In genomic region chr7:132581441-132581840, GRCm38 (mm10) we compare ENCODE assay signal across 29 mouse cellular contexts. TPM values are rescaled to one million over a fixed set of nuclear protein-coding genes. Genes with fewer than 3 reads are reported as not detected.
A peak's percentile ranks its signal among the peaks of the same experiment; 100 is the strongest.
DNase-seq lines count a peak whose midpoint lies in the region; ATAC-seq and TF ChIP-seq lines count a peak whose summit lies in the region.
"Had no signal": no experiment of that assay in that cellular context is flagged by ENCODE, and none has a peak within 500 bp of the region (broad histone marks: within the 10 kb centered on the region; RNA-seq: fewer than 3 reads in every experiment).

No protein-coding gene starts in this region.

- peaks cover 13% of the 10 kb centered on the region for H3K4me1 ChIP-seq in intestine, embryonic 15.5 days (replicated peaks)
- H3K4me1 ChIP-seq in intestine, postnatal 0 days (replicated peaks; ENCODE audit: control insufficient read depth, insufficient read depth, low read length): 0 out of 2 replicates have a peak, but pooled peaks cover 12% of the 10 kb centered on the region
- H3K4me1 ChIP-seq: embryonic facial prominence, embryonic 15.5 days had no signal

- no peaks in the 10 kb centered on the region for H3K27me3 ChIP-seq in intestine, embryonic 15.5 days (replicated peaks)
- no peaks in the 10 kb centered on the region for H3K27me3 ChIP-seq in intestine, postnatal 0 days (replicated peaks; ENCODE audit: control insufficient read depth, insufficient read depth, low read length)
- H3K27me3 ChIP-seq: embryonic facial prominence, embryonic 12.5 days; hindbrain, embryonic 15.5 days had no signal

- H3K27ac ChIP-seq in intestine, embryonic 15.5 days: peak overlapping the region; percentile 84
- H3K27ac ChIP-seq in intestine, postnatal 0 days (ENCODE audit: low read depth, low read length): peak overlapping the region; percentile 62
- H3K27ac ChIP-seq: embryonic facial prominence, embryonic 12.5 days; embryonic facial prominence, embryonic 15.5 days; gastrocnemius, adult 2 months; hindbrain, embryonic 12.5 days; hindbrain, embryonic 15.5 days had no signal

- WGBS in intestine, embryonic 15.5 days: 80% methylated on average over 2 of the region's 2 CpGs
- 63% methylated on average over 2 of the region's 2 CpGs for WGBS in intestine, postnatal 0 days

- no peak for ATAC-seq in intestine, embryonic 15.5 days
- no peak for ATAC-seq in intestine, postnatal 0 days
- ATAC-seq: CD4-positive, CD25-positive, alpha-beta regulatory T cell, adult 4 months; forebrain, embryonic 14.5 days; forebrain, postnatal 0 days had no signal

- no peaks in the 10 kb centered on the region for H3K9me3 ChIP-seq in intestine, embryonic 15.5 days
- no peaks in the 10 kb centered on the region for H3K9me3 ChIP-seq in intestine, postnatal 0 days (ENCODE audit: control insufficient read depth)
- H3K9me3 ChIP-seq: embryonic facial prominence, embryonic 12.5 days; embryonic facial prominence, embryonic 15.5 days; hindbrain, embryonic 12.5 days; hindbrain, embryonic 15.5 days had no signal

- no peak overlapping the region for H3K4me3 ChIP-seq in intestine, embryonic 15.5 days (replicated peaks)
- H3K4me3 ChIP-seq in intestine, postnatal 0 days (ENCODE audit: low read depth, low read length): no peak overlapping the region
- H3K4me3 ChIP-seq: embryonic facial prominence, embryonic 12.5 days; embryonic facial prominence, embryonic 15.5 days; gastrocnemius, adult 2 months; hindbrain, embryonic 12.5 days; hindbrain, embryonic 15.5 days had no signal

- H3K9ac ChIP-seq in intestine, embryonic 15.5 days: no peak overlapping the region
- H3K9ac ChIP-seq in intestine, postnatal 0 days (ENCODE audit: low read depth, low read length): no peak overlapping the region
- H3K9ac ChIP-seq: embryonic facial prominence, embryonic 12.5 days; embryonic facial prominence, embryonic 15.5 days; forebrain, postnatal 0 days; hindbrain, embryonic 12.5 days; hindbrain, embryonic 15.5 days had no signal

- H3K4me2 ChIP-seq in intestine, embryonic 15.5 days (replicated peaks): no peak overlapping the region
- no peak overlapping the region for H3K4me2 ChIP-seq in intestine, postnatal 0 days (replicated peaks; ENCODE audit: low read depth)
- H3K4me2 ChIP-seq: embryonic facial prominence, embryonic 12.5 days; embryonic facial prominence, embryonic 15.5 days; heart, embryonic 11.5 days; hindbrain, embryonic 12.5 days; hindbrain, embryonic 15.5 days had no signal

- TF ChIP-seq CTCF in intestine, postnatal 0 days (IDR thresholded peaks at IDR 0.05; ENCODE audit: low read depth): no peak

- no peaks in the 10 kb centered on the region for H3K36me3 ChIP-seq in intestine, embryonic 15.5 days
- no peaks in the 10 kb centered on the region for H3K36me3 ChIP-seq in intestine, postnatal 0 days (ENCODE audit: control insufficient read depth, insufficient read depth)
- H3K36me3 ChIP-seq: embryonic facial prominence, embryonic 12.5 days; embryonic facial prominence, embryonic 15.5 days; hindbrain, embryonic 12.5 days; hindbrain, embryonic 15.5 days had no signal

- DNase-seq in adrenal gland, postnatal 10 days: peak; percentile 14
- DNase-seq in adrenal gland, postnatal 25 days: no peak
- DNase-seq in kidney, adult 8-10 months: no peak
- no peak for DNase-seq in right cerebral cortex, adult 18-20 months
- DNase-seq: cerebellum, adult 11 months; cerebellum, adult 2 months; cerebellum, adult 9-11 months; cerebellum, postnatal 25 days; forebrain, postnatal 0 days; gastrocnemius, adult 2 months; gastrocnemius, postnatal 14 days; heart, adult 11 months had no signal

RNA-seq across cellular contexts. Expression of gene Oat, which starts 5.2 kb away (rescaled TPM):
- 10 to 100 TPM; 79.0 to 83.3 TPM for total RNA-seq in adrenal gland, postnatal 10 days (2021)
- 111 and 132 TPM in 2 replicates for total RNA-seq in adrenal gland, postnatal 25 days (2021)
- 1,488 and 1,505 TPM in 2 replicates for polyA plus RNA-seq in intestine, embryonic 15.5 days (2015; fragmentation: Nextera tagmentation; extraction: Ambion mirVana)
- 1,789 and 2,051 TPM in 2 replicates for polyA plus RNA-seq in intestine, postnatal 0 days (2015; fragmentation: Nextera tagmentation; extraction: Ambion mirVana)

RNA-seq across cellular contexts. Expression of gene Nkx1-2, which starts 18.0 kb away (rescaled TPM):
- total RNA-seq in adrenal gland, postnatal 10 days (2021): under 1 TPM in 1 of 2 experiments, not detected in 1; 0.12 TPM
- total RNA-seq in adrenal gland, postnatal 25 days (2021): not detected in 2 replicates
- 0.75 and 0.82 TPM in 2 replicates for polyA plus RNA-seq in intestine, embryonic 15.5 days (2015; fragmentation: Nextera tagmentation; extraction: Ambion mirVana)
- polyA plus RNA-seq in intestine, postnatal 0 days (2015; fragmentation: Nextera tagmentation; extraction: Ambion mirVana): 0.57 and 0.61 TPM in 2 replicates
- total RNA-seq: forebrain, postnatal 0 days; gastrocnemius, adult 2 months; gastrocnemius, postnatal 14 days; gastrocnemius, postnatal 4 days; heart, adult 8-10 months; heart, postnatal 25 days; hematopoietic stem cell, adult 5-6 weeks had no signal
- polyA plus RNA-seq: C2C12; CD4-positive, CD25-positive, alpha-beta regulatory T cell, adult 4 months; cerebellum, adult 2 months; embryonic facial prominence, embryonic 15.5 days; forebrain, embryonic 11.5 days; forebrain, embryonic 14.5 days; forebrain, postnatal 0 days; heart, embryonic 14.5 days; heart, postnatal 0 days had no signal

RNA-seq across cellular contexts. Expression of gene Lhpp, which starts 29.0 kb away (rescaled TPM):
- total RNA-seq in adrenal gland, postnatal 10 days (2021): 10 to 100 TPM; 16.8 to 17.0 TPM
- 20.6 and 32.1 TPM in 2 replicates for total RNA-seq in adrenal gland, postnatal 25 days (2021)
- 40.4 and 41.5 TPM in 2 replicates for polyA plus RNA-seq in intestine, embryonic 15.5 days (2015; fragmentation: Nextera tagmentation; extraction: Ambion mirVana)
- polyA plus RNA-seq in intestine, postnatal 0 days (2015; fragmentation: Nextera tagmentation; extraction: Ambion mirVana): 52.0 and 54.5 TPM in 2 replicates
